Mouse (Mus musculus) forebrain, embryonic 12.5 days (tissue): ENCODE data around the gene Mtmr1. TPM values are rescaled to one million over a fixed set of nuclear protein-coding genes. Genes with fewer than 3 reads are reported as not detected.
"Not testable (repeated sequence)": the region's sequence is repeated elsewhere in the genome, so short reads cannot be mapped to it uniquely, and the experiment has no call there.

Experiments
- ATAC-seq: fragments of 200-750 bp; cut with Nextera tagmentation; 2 replicates; pipeline ENCODE4 v1.8.0; 2017; ENCODE audit warnings: moderate TSS enrichment; ENCODE audit not compliant: low FRiP score
- H3K27ac ChIP-seq: fragments of 300-500 bp; sonication (generic); 2 replicates; pipeline ENCODE4 v1.5.1; 2016; ENCODE audit warnings: mild to moderate bottlenecking
- H3K27me3 ChIP-seq: fragments of 300-500 bp; sonication (generic); 2 replicates; pipeline ENCODE4 v1.6.1; 2016; ENCODE audit warnings: mild to moderate bottlenecking
- H3K36me3 ChIP-seq: fragments of 300-500 bp; sonication (generic); replicated peaks from 2 replicates; pipeline ENCODE4 v1.6.1; 2016; ENCODE audit warnings: mild to moderate bottlenecking
- H3K4me1 ChIP-seq: fragments of 300-500 bp; sonication (generic); 2 replicates; pipeline ENCODE4 v1.6.1; 2016
- H3K4me2 ChIP-seq: fragments of 300-500 bp; sonication (generic); 2 replicates; pipeline ENCODE4 v1.6.1; 2016; ENCODE audit warnings: mild to moderate bottlenecking, moderate library complexity
- H3K4me3 ChIP-seq: fragments of 300-500 bp; sonication (generic); replicated peaks from 2 replicates; pipeline ENCODE4 v1.5.1; 2016; ENCODE audit warnings: mild to moderate bottlenecking
- H3K9ac ChIP-seq: fragments of 300-500 bp; sonication (generic); 2 replicates; pipeline ENCODE4 v1.6.1; 2016; ENCODE audit warnings: mild to moderate bottlenecking
- H3K9me3 ChIP-seq: fragments of 300-500 bp; sonication (generic); 2 replicates; pipeline ENCODE4 v1.6.1; 2016
- WGBS: fragments of 180-500 bp; shearing (Covaris S2); methylation state at CpG from one replicate; pipeline ENCODE4 v1.1.7; 2016; 5-methylcytosine and 5-hydroxymethylcytosine counted together
- polyA plus RNA-seq: library from polyadenylated mRNA; unstranded; fragments of >200 nt; fragmentation: Nextera tagmentation; extraction: Ambion mirVana; gene quantifications from 2 replicates; pipeline ENCODE4 v1.2.1, GENCODE M21; 2016

The Mtmr1 gene
- 17.3 and 18.8 TPM in 2 replicates for polyA plus RNA-seq

DNA sequence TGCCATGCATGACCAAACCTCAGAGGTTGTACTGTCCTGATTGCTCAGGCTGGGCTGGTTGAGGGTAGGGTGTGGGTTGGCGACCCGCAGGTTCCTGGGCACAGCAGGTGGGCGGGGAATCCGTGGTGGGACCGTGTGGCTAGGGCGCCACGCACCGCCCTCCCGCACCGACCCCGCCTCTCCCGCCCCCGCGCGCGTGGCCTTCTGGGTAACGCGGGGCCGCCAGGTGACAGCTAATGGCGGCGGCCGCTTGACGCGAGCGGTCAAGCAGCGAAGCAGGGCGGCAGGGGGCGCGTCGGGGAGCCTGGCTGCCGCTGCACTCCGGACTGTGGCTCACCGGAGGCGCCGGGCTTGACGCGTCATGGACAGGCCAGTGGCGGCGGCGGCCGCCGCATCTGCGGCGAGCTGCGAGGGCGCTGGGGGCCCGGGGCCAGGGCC, at the start of gene Mtmr1:
Mtmr1 (plus strand) TSS at position 207 of the 438 bp plus-strand sequence.
- no peaks in the 10 kb centered on the region for H3K36me3 ChIP-seq
- 19% methylated on average over 14 of the region's 47 CpGs for WGBS
- H3K4me2 ChIP-seq, result peak within 1 kb of the TSS; percentile 62
- H3K27ac ChIP-seq, result peak within 1 kb of the TSS; percentile 69
- H3K4me1 ChIP-seq, result no peaks in the 10 kb centered on the region
- peak within 1 kb of the TSS; percentile 70 for H3K9ac ChIP-seq
- no peaks in the 10 kb centered on the region for H3K27me3 ChIP-seq
- no peaks in the 10 kb centered on the region for H3K9me3 ChIP-seq
- ATAC-seq, result peak; percentile 96
- H3K4me3 ChIP-seq, result peak within 1 kb of the TSS; percentile 58

DNA sequence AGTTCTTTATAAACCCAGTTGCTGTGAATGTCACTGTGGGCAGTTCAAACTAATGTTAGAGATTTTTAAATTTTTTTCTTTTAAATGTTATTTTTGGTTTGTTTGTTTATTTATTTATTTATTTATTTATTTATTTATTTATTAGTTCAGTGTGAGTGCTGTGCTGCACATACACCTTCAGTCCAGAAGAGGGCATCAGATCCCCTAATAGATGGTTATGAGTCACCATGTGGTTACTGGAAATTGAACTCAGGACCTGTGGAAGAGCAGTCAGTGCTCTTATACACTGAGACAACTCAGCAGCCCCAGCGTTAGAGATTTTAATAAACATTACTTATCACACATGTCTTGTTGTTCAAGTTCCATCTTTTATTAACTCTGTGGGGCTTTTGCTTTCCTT, 12.5 kb upstream of the Mtmr1 start:
- no peak overlapping the region for H3K27ac ChIP-seq
- 75% methylated on average over 1 of the region's 1 CpGs for WGBS
- no peak overlapping the region for H3K9ac ChIP-seq
- no peak overlapping the region for H3K4me2 ChIP-seq
- no peaks in the 10 kb centered on the region for H3K36me3 ChIP-seq
- H3K9me3 ChIP-seq, result no peaks in the 10 kb centered on the region
- H3K4me3 ChIP-seq, result no peak overlapping the region
- H3K4me1 ChIP-seq, result no peaks in the 10 kb centered on the region
- no peaks in the 10 kb centered on the region for H3K27me3 ChIP-seq
- no peak for ATAC-seq

DNA sequence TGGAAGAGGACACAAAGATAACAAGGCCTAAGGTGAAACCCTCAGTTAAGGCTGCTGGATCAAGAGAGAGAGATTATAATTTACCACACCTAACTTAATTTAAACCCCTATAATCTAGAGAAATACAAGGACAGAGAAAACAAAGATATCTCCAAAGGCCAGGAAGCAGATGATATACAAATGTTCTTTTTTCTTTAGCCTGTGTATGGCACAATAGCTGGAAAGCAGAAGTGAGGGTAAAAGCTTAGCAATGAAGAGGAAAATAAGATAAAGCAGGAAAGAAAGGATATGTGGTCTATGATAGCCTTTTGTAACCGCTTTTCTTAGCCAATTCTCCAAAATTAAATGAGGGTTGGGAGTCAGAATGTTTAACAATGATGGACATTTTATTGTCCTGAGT, 9.2 kb upstream of the Mtmr1 start:
- no peak for ATAC-seq
- WGBS, result 63% methylated on average over 1 of the region's 1 CpGs
- H3K4me1 ChIP-seq, result no peaks in the 10 kb centered on the region
- no peaks in the 10 kb centered on the region for H3K9me3 ChIP-seq
- no peaks in the 10 kb centered on the region for H3K27me3 ChIP-seq
- no peak overlapping the region for H3K9ac ChIP-seq
- H3K4me3 ChIP-seq, result no peak overlapping the region
- no peaks in the 10 kb centered on the region for H3K36me3 ChIP-seq
- no peak overlapping the region for H3K4me2 ChIP-seq
- no peak overlapping the region for H3K27ac ChIP-seq

DNA sequence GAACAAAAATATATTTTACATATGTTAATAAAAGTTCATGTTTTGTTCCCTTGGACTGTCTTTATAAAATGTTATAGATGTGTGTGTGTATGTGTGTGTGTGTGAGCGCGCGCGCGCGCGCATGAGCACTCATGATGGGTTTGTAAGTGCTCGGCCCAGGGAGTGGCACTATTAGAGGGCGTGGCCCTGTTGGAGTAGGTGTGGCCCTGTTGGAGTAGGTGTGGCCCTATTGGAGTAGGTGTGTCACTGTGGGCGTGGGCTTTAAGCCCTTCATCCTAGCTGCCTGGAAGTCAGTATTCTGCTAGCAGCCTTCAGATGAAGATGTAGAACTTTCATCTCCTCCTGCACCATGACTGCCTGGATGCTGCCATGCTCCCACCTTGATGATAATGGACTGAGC, 2.8 kb upstream of the Mtmr1 start:
- not testable (repeated sequence) for H3K9me3 ChIP-seq, H3K4me2 ChIP-seq, H3K36me3 ChIP-seq, H3K4me1 ChIP-seq, H3K4me3 ChIP-seq, H3K27me3 ChIP-seq, ATAC-seq, H3K27ac ChIP-seq, H3K9ac ChIP-seq
- 87% methylated on average over 10 of the region's 10 CpGs for WGBS

DNA sequence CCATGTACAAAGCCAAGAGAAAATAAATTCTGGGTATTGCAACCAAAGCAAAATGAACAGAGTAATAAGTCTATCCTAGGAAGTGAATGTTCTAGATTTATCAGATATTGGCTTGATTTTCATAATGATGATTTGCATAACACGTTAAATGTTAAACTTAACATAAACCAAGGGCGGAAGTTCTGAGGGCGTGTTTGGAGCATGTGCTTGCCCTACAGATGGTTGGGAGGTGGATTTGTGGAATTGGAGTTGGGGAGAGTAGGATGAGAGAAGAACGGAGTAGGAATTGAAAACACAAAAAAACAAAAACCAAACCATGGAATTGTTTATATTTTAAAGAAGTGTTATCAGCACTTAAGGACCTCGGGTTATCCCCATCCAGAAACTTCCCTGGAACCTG, 498 bp upstream of the Mtmr1 start:
- Histone ChIP-seq H3K27ac (no peak overlapping the region), H3K9me3 (no peaks in the 10 kb centered on the region), H3K9ac (no peak overlapping the region), H3K4me3 (peak overlapping the region; percentile 58), H3K4me2 (peak overlapping the region; percentile 62), H3K27me3 (no peaks in the 10 kb centered on the region), H3K4me1 (no peaks in the 10 kb centered on the region), H3K36me3 (no peaks in the 10 kb centered on the region)
- ATAC-seq, result no peak
- 79% methylated on average over 5 of the region's 5 CpGs for WGBS

DNA sequence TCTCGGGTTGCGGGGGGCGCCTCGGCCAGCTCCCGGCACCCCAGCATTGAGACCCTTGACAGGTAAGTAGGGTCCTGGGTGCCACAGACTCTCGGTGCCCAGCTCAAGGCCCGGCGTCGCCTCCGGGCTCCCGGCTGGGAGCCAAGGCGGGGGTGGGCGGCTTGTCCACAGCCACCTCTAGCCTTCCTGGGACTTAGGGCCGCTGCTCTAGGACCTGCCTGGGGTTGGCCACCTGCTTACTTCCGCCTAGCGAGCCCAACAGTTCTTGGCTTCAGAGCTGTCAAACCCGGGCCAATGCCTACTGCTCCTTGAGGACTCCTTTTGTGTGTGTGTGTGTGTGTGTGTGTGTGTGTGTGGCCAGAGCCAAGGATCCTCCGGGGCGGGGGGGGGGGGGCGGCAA, 451 bp downstream of the Mtmr1 start:
- Histone ChIP-seq H3K27me3 (no peaks in the 10 kb centered on the region), H3K4me1 (no peaks in the 10 kb centered on the region), H3K4me2 (peak overlapping the region; percentile 62), H3K4me3 (peak overlapping the region; percentile 58), H3K36me3 (no peaks in the 10 kb centered on the region), H3K9me3 (no peaks in the 10 kb centered on the region), H3K9ac (peak overlapping the region; percentile 70), H3K27ac (peak overlapping the region; percentile 69)
- WGBS, result 17% methylated on average over 17 of the region's 20 CpGs
- no peak; the same call in none of the 2 replicates for ATAC-seq

DNA sequence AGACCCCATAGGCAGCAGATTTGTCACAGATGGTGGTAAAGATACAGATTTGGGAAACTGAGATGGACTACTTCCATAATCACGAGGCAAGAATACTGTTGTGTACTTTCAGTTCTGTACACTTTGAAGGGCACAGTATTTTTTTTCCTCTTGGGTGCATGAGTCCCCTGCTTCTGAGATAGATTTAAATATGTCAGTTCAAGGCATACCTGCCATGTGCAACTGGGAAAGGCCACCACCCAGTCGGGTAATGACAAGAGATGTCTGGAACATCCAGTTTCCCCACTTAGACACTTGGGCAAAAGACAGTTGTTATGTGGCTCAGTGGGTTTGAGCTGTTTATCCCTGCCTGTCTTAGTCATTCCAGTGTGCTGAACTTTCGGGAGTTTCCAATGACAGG, 950 bp downstream of the Mtmr1 start:
- Histone ChIP-seq H3K9me3 (no peaks in the 10 kb centered on the region), H3K4me2 (peak overlapping the region; percentile 62), H3K4me3 (peak overlapping the region; percentile 58), H3K4me1 (no peaks in the 10 kb centered on the region), H3K36me3 (no peaks in the 10 kb centered on the region), H3K9ac (peak overlapping the region; percentile 70), H3K27ac (no peak overlapping the region), H3K27me3 (no peaks in the 10 kb centered on the region)
- 58% methylated on average over 3 of the region's 3 CpGs for WGBS
- ATAC-seq, result no peak

DNA sequence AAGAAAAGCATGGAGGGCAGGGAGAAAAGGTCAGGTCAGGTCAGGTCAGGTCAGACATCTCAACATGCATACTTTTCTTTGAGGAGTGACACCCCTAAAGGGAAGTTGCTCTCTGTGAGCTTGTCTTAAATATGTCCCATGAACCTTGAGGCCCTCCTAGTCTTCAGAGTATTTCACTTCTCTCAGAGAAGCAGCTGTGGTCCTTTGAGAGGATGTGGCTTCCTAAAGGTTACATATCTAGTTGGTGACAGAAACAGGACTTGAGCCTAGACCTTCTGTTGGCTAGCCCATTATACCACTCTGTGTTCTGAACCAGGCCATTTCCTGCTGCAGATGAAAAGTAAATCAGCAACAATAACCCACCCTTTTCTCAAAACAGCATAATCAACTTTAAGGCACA, 2.4 kb downstream of the Mtmr1 start:
- Histone ChIP-seq H3K4me3 (no peak overlapping the region), H3K4me1 (no peaks in the 10 kb centered on the region), H3K27me3 (no peaks in the 10 kb centered on the region), H3K9me3 (no peaks in the 10 kb centered on the region), H3K36me3 (no peaks in the 10 kb centered on the region), H3K4me2 (no peak overlapping the region), H3K27ac (no peak overlapping the region), H3K9ac (no peak overlapping the region)
- no peak for ATAC-seq

DNA sequence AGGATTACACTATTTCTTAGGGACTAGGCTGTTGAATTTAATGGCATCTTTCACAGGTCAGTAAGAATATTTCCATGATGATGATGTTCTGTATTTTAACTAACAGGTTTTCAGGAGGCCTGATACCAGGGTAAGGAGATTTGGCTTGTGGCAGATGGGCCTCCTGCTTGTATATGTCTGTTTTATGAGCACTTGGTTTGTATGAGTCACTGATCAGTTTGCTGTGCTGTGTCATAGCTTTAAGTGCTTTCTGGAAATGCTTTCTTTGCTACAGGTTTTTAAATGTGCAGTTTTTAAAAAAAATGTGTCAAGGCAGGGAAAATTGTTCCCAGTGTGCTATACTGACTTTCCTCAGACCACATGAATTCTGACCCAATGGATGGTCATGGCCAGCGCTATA, 12.2 kb downstream of the Mtmr1 start:
- no peaks in the 10 kb centered on the region for H3K36me3 ChIP-seq
- no peaks in the 10 kb centered on the region for H3K4me1 ChIP-seq
- H3K27ac ChIP-seq, result no peak overlapping the region
- WGBS, result 90% methylated on average over 1 of the region's 1 CpGs
- H3K4me2 ChIP-seq, result no peak overlapping the region
- no peak for ATAC-seq
- no peaks in the 10 kb centered on the region for H3K9me3 ChIP-seq
- H3K27me3 ChIP-seq, result no peaks in the 10 kb centered on the region
- no peak overlapping the region for H3K4me3 ChIP-seq
- no peak overlapping the region for H3K9ac ChIP-seq

DNA sequence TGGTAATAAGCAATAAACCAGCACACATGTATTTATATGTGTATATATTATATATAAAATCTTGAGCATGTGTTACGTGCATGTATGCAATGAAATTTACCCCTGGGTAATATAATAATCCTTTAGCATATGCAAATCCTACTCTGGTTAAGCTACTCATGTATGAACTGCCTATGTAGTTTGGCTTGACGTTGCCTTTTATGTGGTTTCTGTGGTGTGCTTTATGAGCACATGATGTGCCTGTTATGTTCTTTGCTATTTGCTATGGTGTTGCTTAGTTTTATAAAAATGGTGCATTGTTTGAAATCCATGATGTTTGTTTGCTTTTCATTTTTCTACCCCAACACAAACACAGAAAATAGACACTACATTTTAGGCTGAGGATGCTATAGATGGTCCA, 13.9 kb downstream of the Mtmr1 start:
- 88% methylated on average over 2 of the region's 2 CpGs for WGBS
- no peak for ATAC-seq
- Histone ChIP-seq H3K4me1 (no peaks in the 10 kb centered on the region), H3K9ac (no peak overlapping the region), H3K4me3 (no peak overlapping the region), H3K27ac (no peak overlapping the region), H3K4me2 (no peak overlapping the region), H3K9me3 (no peaks in the 10 kb centered on the region), H3K36me3 (no peaks in the 10 kb centered on the region), H3K27me3 (no peaks in the 10 kb centered on the region)

DNA sequence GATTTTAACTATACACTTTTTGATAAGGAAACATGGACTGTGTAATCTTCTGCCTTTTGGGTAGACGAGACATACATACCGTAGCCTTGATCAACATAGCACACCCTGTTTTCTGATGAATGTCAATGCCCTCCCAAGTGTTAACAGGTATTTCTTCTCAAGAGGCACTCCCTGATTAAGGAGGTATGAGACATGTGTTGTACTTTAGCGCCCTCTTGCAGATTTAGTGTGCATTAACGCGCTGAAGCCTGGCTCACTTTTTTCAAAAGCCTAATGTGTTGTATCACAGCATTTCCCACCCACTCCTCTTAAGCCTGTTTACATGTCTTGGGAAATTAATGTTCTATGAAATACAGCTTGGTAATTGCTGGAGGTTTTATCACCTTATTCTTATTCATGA, 17.0 kb downstream of the Mtmr1 start:
- Histone ChIP-seq H3K9me3 (no peaks in the 10 kb centered on the region), H3K27me3 (no peaks in the 10 kb centered on the region), H3K27ac (no peak overlapping the region), H3K4me2 (no peak overlapping the region), H3K4me1 (no peaks in the 10 kb centered on the region), H3K4me3 (no peak overlapping the region), H3K9ac (no peak overlapping the region), H3K36me3 (no peaks in the 10 kb centered on the region)
- WGBS, result 44% methylated on average over 5 of the region's 5 CpGs
- no peak for ATAC-seq

DNA sequence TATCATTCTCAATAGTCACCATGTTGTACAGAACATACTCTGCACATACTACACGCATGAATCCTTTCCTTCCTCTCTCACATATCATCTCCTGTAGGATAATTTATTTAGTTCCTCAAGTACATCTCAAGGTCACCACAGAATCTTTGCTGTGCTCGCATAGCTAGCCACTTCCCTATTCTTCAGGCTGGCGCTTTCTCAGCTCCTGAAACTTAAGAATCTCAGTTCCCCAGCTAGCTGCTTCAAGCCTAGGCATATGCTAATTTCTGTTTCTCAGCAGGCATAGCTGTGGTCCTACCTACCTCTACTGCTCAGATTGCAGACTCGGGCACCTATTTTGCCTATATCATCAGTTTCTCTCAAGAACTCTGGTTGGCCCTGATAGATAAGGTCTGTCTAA, 31.8 kb downstream of the Mtmr1 start:
- Histone ChIP-seq H3K4me2 (no peak overlapping the region), H3K27ac (no peak overlapping the region), H3K27me3 (no peaks in the 10 kb centered on the region), H3K9ac (no peak overlapping the region), H3K4me3 (no peak overlapping the region), H3K9me3 (no peaks in the 10 kb centered on the region), H3K4me1 (no peaks in the 10 kb centered on the region), H3K36me3 (no peaks in the 10 kb centered on the region)
- ATAC-seq, result no peak
- WGBS, result 78% methylated on average over 4 of the region's 4 CpGs

DNA sequence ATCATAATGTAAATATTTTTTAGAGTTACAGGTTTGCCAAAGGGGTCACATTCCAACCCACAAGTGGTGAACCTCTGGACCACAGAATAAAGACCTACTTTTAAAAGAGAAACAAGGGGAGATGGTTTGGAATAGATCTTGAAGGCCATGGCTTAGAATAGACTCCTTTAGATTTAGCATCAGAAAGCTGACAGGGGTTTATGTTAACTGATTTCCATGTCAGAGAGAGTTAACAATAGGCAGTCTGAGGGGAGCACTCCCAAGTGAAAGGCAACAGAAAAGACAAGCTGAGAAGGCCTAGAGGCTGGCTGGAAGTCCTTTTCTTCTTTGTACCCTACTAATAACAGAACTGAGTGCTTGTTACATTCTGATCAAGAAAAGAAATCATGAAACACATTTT, 41.7 kb downstream of the Mtmr1 start:
- Histone ChIP-seq H3K36me3 (no peaks in the 10 kb centered on the region), H3K9ac (no peak overlapping the region)
- no peak for ATAC-seq

DNA sequence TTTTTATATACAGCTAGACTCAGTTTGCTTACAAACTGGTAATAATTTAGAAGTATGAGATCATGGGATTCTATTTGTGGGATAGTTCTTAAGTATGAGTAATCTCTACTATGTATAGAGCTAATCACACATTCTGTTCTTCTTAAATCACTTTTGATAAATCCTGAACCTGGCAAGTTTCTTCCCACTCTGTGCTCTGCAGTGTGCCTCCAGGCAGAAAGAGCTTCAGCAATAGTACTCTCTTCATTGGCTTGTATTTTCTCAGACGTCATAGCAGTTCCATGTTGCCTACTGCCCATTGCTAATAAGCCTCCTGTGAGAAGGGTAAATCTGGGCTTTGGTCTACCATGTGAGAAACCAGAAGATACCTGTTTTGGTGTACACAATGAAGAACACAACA, 43.8 kb downstream of the Mtmr1 start:
- Histone ChIP-seq H3K27me3 (0 out of 2 replicates have a peak, but pooled peaks cover 3% of the 10 kb centered on the region), H3K4me2 (no peak overlapping the region), H3K27ac (no peak overlapping the region), H3K4me3 (no peak overlapping the region), H3K4me1 (no peaks in the 10 kb centered on the region), H3K36me3 (no peaks in the 10 kb centered on the region), H3K9me3 (no peaks in the 10 kb centered on the region), H3K9ac (no peak overlapping the region)
- 79% methylated on average over 1 of the region's 1 CpGs for WGBS
- ATAC-seq, result no peak

More for the DNA sequence above, 41.7 kb downstream of the Mtmr1 start:
- Histone ChIP-seq H3K9me3 (no peaks in the 10 kb centered on the region), H3K4me1 (no peaks in the 10 kb centered on the region), H3K27me3 (0 out of 2 replicates have a peak, but pooled peaks cover 3% of the 10 kb centered on the region), H3K4me2 (no peak overlapping the region), H3K4me3 (no peak overlapping the region), H3K27ac (no peak overlapping the region)
